8 mouse cellular contexts compared by ENCODE assay signal in genomic region chr2:30251417-30252104, GRCm38 (mm10). TPM values are rescaled to one million over a fixed set of nuclear protein-coding genes. Genes with fewer than 3 reads are reported as not detected.
DNase-seq lines count a peak whose midpoint lies in the region; ATAC-seq and TF ChIP-seq lines count a peak whose summit lies in the region.

No protein-coding gene starts in this region.

- H3K9me3 ChIP-seq in midbrain, postnatal 0 days (ENCODE audit: low read length): no peaks in the 10 kb centered on the region

- WGBS in heart, adult 2 months: 40% methylated on average over 5 of the region's 5 CpGs
- 81% methylated on average over 5 of the region's 5 CpGs for WGBS in midbrain, postnatal 0 days

- peak; percentile 67 to 77 for DNase-seq in heart, adult 2 months
- no peak for DNase-seq in heart, postnatal 4 days
- DNase-seq in T-cell, adult 2 months (ENCODE audit: low spot score): peak; percentile 91
- peak; percentile 70 for DNase-seq in lung, postnatal 36 days
- peak; percentile 87 for DNase-seq in thymus, postnatal 0 days (ENCODE audit: low spot score)
- DNase-seq in midbrain, postnatal 0 days (ENCODE audit: low spot score): no peak
- DNase-seq in layer of hippocampus, postnatal 25 days (ENCODE audit: extremely low spot score in 1 of 2, low spot score in 1 of 2): no peak

- TF ChIP-seq POLR2A in heart, adult 2 months (IDR thresholded peaks at IDR 0.05; ENCODE audit: insufficient read depth, low read depth, low read length): 0 out of 2 replicates have a peak, but pooled peaks have one; percentile 30

- intact Hi-C loops in heart, adult 2 months (cut with DNase I): no loop called here

- H3K27me3 ChIP-seq in heart, adult 2 months (ENCODE audit: control insufficient read depth, insufficient read depth, low read length): no peaks in the 10 kb centered on the region
- H3K27me3 ChIP-seq in midbrain, postnatal 0 days (ENCODE audit: insufficient read depth, low read length): no peaks in the 10 kb centered on the region

- no peak for TF ChIP-seq CTCF in heart, adult 2 months (IDR thresholded peaks at IDR 0.05)
- no peak for TF ChIP-seq CTCF in midbrain, postnatal 0 days (IDR thresholded peaks at IDR 0.05)

- peaks cover 9% of the 10 kb centered on the region for H3K79me2 ChIP-seq in heart, adult 2 months (replicated peaks; ENCODE audit: control insufficient read depth, insufficient read depth, low read length)

- peak; percentile 92 for ATAC-seq in inflammation-experienced regulatory T-cells, adult 6 months
- no peak for ATAC-seq in midbrain, postnatal 0 days (ENCODE audit: low FRiP score)

- H3K27ac ChIP-seq in heart, adult 2 months: peak overlapping the region; percentile 70
- no peak overlapping the region for H3K27ac ChIP-seq in midbrain, postnatal 0 days (ENCODE audit: low read depth, low read length)

- peak overlapping the region; percentile 5; the same call in 1 of the 2 replicates for H3K9ac ChIP-seq in heart, adult 2 months (ENCODE audit: low read depth, low read length)
- no peak overlapping the region for H3K9ac ChIP-seq in midbrain, postnatal 0 days (replicated peaks; ENCODE audit: low read length, poor library complexity, severe bottlenecking)

- no peak overlapping the region for H3K4me3 ChIP-seq in heart, adult 2 months
- H3K4me3 ChIP-seq in midbrain, postnatal 0 days (ENCODE audit: low read depth, low read length): no peak overlapping the region

- H3K36me3 ChIP-seq in heart, adult 2 months (ENCODE audit: control insufficient read depth, insufficient read depth, low read length): peaks cover 30% of the 10 kb centered on the region
- H3K36me3 ChIP-seq in midbrain, postnatal 0 days (ENCODE audit: insufficient read depth, low read length): peaks cover 54% of the 10 kb centered on the region

- peaks cover 40% of the 10 kb centered on the region for H3K4me1 ChIP-seq in heart, adult 2 months (ENCODE audit: control insufficient read depth, insufficient read depth, low read length)
- no peaks in the 10 kb centered on the region for H3K4me1 ChIP-seq in midbrain, postnatal 0 days (ENCODE audit: insufficient read depth, low read length)

- no peak for TF ChIP-seq EP300 in heart, adult 2 months (IDR thresholded peaks at IDR 0.05; ENCODE audit: insufficient read depth, low read depth, low read length)

- no peak overlapping the region for H3K4me2 ChIP-seq in midbrain, postnatal 0 days (ENCODE audit: low read depth, low read length, poor library complexity, severe bottlenecking)

RNA-seq across cellular contexts. Expression of gene Gm28035, which starts 11.2 kb away (rescaled TPM):
- 1 to 10 TPM; 4.6 to 6.0 TPM for total RNA-seq in heart, adult 2 months (2021)
- 7.6 and 14.7 TPM in 2 replicates for polyA plus RNA-seq in heart, adult 2 months (2012; rRNA removed)
- 1 to 10 TPM in 1 of 2 experiments, under 1 TPM in 1; 0.88 to 1.5 TPM for total RNA-seq in heart, postnatal 4 days (2021)
- polyA plus RNA-seq in inflammation-experienced regulatory T-cells, adult 6 months (2017; shearing (Covaris generic)): under 1 TPM in 2 of 3 experiments, not detected in 1; 0.16 to 0.17 TPM
- polyA plus RNA-seq in thymus, postnatal 0 days (2015; fragmentation: Nextera tagmentation; extraction: Ambion mirVana): 0.04 and 0.08 TPM in 2 replicates
- 3.4 and 6.0 TPM in 2 replicates for total RNA-seq in midbrain, postnatal 0 days (2014; rRNA removed)
- 0.09 and 0.11 TPM in 2 replicates for polyA plus RNA-seq in midbrain, postnatal 0 days (2015; fragmentation: Nextera tagmentation; extraction: Ambion mirVana)
- total RNA-seq in layer of hippocampus, postnatal 25 days (2021): 1 to 10 TPM; 6.1 to 7.4 TPM

RNA-seq across cellular contexts. Expression of gene Lrrc8a, which starts 14.0 kb away (rescaled TPM):
- 10 to 100 TPM; 68.2 to 83.3 TPM for total RNA-seq in heart, adult 2 months (2021)
- polyA plus RNA-seq in heart, adult 2 months (2012; rRNA removed): 46.4 and 49.1 TPM in 2 replicates
- total RNA-seq in heart, postnatal 4 days (2021): 10 to 100 TPM; 56.3 to 59.2 TPM
- 10 to 100 TPM; 25.6 to 36.7 (median 33.1) TPM for polyA plus RNA-seq in inflammation-experienced regulatory T-cells, adult 6 months (2017; shearing (Covaris generic))
- polyA plus RNA-seq in thymus, postnatal 0 days (2015; fragmentation: Nextera tagmentation; extraction: Ambion mirVana): 21.4 and 22.6 TPM in 2 replicates
- 52.5 and 65.4 TPM in 2 replicates for total RNA-seq in midbrain, postnatal 0 days (2014; rRNA removed)
- polyA plus RNA-seq in midbrain, postnatal 0 days (2015; fragmentation: Nextera tagmentation; extraction: Ambion mirVana): 55.3 and 56.0 TPM in 2 replicates
- 10 to 100 TPM; 57.1 to 60.7 TPM for total RNA-seq in layer of hippocampus, postnatal 25 days (2021)

RNA-seq across cellular contexts. Expression of gene Phyhd1, which starts 14.4 kb away (rescaled TPM):
- total RNA-seq in heart, adult 2 months (2021): 100 to 1,000 TPM; 112 to 148 TPM
- polyA plus RNA-seq in heart, adult 2 months (2012; rRNA removed): 108 and 180 TPM in 2 replicates
- 10 to 100 TPM; 20.6 to 26.0 TPM for total RNA-seq in heart, postnatal 4 days (2021)
- polyA plus RNA-seq in inflammation-experienced regulatory T-cells, adult 6 months (2017; shearing (Covaris generic)): 1 to 10 TPM; 2.5 to 4.8 (median 4.3) TPM
- 2.8 and 3.0 TPM in 2 replicates for polyA plus RNA-seq in thymus, postnatal 0 days (2015; fragmentation: Nextera tagmentation; extraction: Ambion mirVana)
- total RNA-seq in midbrain, postnatal 0 days (2014; rRNA removed): 7.2 and 9.0 TPM in 2 replicates
- 3.9 and 4.4 TPM in 2 replicates for polyA plus RNA-seq in midbrain, postnatal 0 days (2015; fragmentation: Nextera tagmentation; extraction: Ambion mirVana)
- 10 to 100 TPM; 18.6 to 24.8 TPM for total RNA-seq in layer of hippocampus, postnatal 25 days (2021)

RNA-seq across cellular contexts. Expression of gene Gm28038, which starts 29.3 kb away (rescaled TPM):
- total RNA-seq in heart, adult 2 months (2021): 1 to 10 TPM; 2.6 to 6.3 TPM
- not detected in 2 replicates for polyA plus RNA-seq in heart, adult 2 months (2012; rRNA removed)
- 1 to 10 TPM in 1 of 2 experiments, not detected in 1; 4.6 TPM for total RNA-seq in heart, postnatal 4 days (2021)
- 1 to 10 TPM in 1 of 3 experiments, not detected in 2; 7.1 TPM for polyA plus RNA-seq in inflammation-experienced regulatory T-cells, adult 6 months (2017; shearing (Covaris generic))
- polyA plus RNA-seq in thymus, postnatal 0 days (2015; fragmentation: Nextera tagmentation; extraction: Ambion mirVana): not detected in 2 replicates
- total RNA-seq in midbrain, postnatal 0 days (2014; rRNA removed): not detected in 2 replicates
- not detected in 2 replicates for polyA plus RNA-seq in midbrain, postnatal 0 days (2015; fragmentation: Nextera tagmentation; extraction: Ambion mirVana)
- not detected for total RNA-seq in layer of hippocampus, postnatal 25 days (2021)

RNA-seq across cellular contexts. Expression of gene Dolk, which starts 34.6 kb away (rescaled TPM):
- total RNA-seq in heart, adult 2 months (2021): 10 to 100 TPM; 21.6 to 25.3 TPM
- polyA plus RNA-seq in heart, adult 2 months (2012; rRNA removed): 23.9 and 35.1 TPM in 2 replicates
- total RNA-seq in heart, postnatal 4 days (2021): 10 to 100 TPM; 23.6 to 23.7 TPM
- 10 to 100 TPM; 10.8 to 14.6 (median 10.9) TPM for polyA plus RNA-seq in inflammation-experienced regulatory T-cells, adult 6 months (2017; shearing (Covaris generic))
- polyA plus RNA-seq in thymus, postnatal 0 days (2015; fragmentation: Nextera tagmentation; extraction: Ambion mirVana): 15.8 and 18.6 TPM in 2 replicates
- total RNA-seq in midbrain, postnatal 0 days (2014; rRNA removed): 35.4 and 44.7 TPM in 2 replicates
- 38.7 and 42.9 TPM in 2 replicates for polyA plus RNA-seq in midbrain, postnatal 0 days (2015; fragmentation: Nextera tagmentation; extraction: Ambion mirVana)
- 10 to 100 TPM; 24.3 to 25.7 TPM for total RNA-seq in layer of hippocampus, postnatal 25 days (2021)

Comparison
In these comparisons a context has a peak if more than half of its experiments do, and no peak if none do; other contexts are left out.
1. DNase-seq: peak in heart, adult 2 months (2 of 2), T-cell, adult 2 months (single experiment), lung, postnatal 36 days (single experiment) and thymus, postnatal 0 days (single experiment); none in heart, postnatal 4 days (single experiment), midbrain, postnatal 0 days (single experiment) and layer of hippocampus, postnatal 25 days (0 of 2).
2. RNA of gene Phyhd1, which starts 14.4 kb away (total RNA-seq): 112 to 148 TPM in heart, adult 2 months; 20.6 to 26.0 TPM in heart, postnatal 4 days, 18.6 to 24.8 TPM in layer of hippocampus, postnatal 25 days and 7.2 to 9.0 TPM in midbrain, postnatal 0 days; every median in the first group is over 4 times any median in the second.